Mouse (Mus musculus) right cerebral cortex, postnatal 4 days (tissue): Measurements from ENCODE around the gene Pafah2.

ENCODE experiments used
- DNase-seq: peaks from one replicate; pipeline ENCODE4 v3.0.0-alpha.2; 2022

The Pafah2 gene

DNA sequence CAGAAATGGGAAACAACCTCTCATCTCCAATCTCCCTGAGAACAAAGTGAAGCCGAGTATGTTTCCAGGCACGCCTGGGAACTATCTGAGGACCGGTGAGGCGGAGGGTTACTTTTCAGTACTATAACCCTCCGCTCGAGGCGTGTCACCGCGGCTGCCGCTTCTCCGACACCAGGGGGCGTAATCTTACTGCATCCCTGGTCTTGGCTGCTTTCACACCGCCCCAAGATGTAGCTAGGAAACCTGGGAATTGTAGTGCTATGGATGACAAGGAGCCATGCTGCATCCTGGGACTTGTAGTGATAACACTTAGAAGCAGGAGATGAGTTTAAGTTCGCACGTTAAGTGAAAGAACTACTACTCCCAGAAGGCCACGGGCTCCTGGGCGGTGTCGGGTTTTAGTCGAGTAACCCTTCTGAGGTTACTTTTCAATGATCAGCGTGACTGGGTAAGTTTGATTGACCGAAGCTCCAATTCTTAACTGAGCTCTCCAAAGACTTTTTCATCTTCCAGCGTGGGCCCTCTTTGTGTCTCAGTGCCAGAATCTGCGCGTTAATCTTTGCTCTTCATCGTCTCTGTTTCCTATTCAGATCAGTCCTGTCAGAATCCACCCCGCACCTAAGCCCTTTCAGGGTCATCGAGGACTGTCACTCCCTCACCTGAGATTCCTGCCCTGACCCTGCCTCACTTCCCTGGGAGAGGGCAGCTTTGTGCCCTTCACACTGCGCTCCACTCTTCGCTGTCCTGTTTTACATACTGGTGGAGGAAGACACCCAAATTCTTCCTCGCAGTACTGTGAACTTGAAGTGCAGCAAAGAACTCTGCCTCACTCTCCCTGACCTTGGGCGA lies at the start of gene Pafah2:
Pafah2 (plus strand) TSS at position 344 of the 849 bp plus-strand sequence.
- DNase-seq, result peak; percentile 91

DNA sequence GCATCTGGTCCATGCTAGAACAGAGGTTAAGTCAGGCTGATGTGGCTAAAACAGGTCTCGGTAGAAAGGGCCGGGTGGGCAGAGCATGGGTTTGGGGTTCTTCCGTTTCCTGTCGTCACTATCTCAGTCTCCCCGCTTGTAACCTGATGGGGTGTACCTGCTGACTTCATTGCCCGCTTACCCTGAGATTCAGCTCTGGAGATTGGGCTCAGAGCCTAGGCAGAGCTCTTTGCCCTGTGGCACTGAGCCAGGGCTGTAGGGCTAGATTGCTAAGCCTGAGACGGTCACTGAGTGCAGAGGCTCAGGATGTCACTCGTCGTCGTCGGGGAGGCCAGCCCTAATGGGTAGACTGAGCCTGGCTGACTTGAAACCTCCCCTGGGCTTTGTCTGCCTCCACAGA lies 48.0 kb upstream of the Pafah2 start:
- DNase-seq, result no peak

DNA sequence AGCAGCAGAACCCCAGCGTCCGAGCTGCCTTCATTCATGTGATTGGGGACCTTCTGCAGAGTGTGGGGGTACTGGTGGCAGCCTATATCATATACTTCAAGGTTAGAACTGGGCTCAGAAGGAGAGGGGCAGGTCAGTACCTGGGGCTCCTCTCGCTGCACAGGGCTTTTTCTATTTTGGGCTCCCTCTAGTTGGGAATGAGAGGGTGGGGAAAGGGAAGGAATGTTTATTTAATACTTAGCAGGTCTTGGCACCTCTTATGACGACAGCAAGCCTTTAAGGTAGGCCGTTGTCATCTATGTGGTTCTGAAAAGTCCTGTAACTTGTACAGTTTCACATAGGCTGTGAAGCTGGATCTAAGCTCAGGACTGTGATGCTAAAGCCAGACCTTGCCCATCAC lies 47.6 kb upstream of the Pafah2 start:
- no peak for DNase-seq

DNA sequence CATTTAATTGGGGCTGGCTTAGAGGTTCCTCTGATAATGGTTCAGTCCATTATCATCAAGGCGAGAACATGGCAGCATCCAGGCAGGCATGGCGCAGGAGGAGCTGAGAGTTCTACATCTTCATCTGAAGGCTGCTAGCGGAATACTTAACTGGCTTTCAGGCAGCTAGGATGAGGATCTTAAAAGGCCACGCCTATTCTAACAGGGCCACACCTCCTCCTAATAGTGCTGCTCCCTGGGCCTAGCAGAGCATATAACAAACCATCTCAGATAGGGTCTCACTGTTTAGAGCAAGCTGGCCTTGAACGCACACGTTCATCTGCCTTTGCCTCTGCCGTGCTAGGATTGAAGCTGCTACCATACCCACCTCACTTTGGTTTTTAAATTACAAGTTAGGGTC lies 46.3 kb upstream of the Pafah2 start:
- no peak for DNase-seq

DNA sequence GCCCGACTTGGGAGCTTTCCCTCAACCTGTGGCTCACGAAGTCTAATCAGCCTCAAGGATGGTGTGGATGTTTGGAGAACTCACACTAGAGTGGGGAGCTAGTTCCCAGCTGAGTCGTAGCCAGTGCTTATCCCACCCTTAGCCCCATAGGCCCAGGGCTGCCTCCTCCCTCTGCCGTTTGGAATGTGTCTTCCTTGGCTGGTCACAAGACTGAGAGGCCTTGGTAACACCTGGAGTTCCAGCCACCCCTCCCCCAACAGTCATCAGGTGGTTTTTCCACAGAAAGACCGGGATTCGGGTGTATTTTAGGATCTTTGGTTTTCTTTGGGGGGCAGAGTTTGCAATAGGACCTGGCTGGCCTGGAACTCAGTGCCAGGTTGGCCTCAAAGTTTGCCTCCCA lies 45.5 kb upstream of the Pafah2 start:
- DNase-seq, result no peak

DNA sequence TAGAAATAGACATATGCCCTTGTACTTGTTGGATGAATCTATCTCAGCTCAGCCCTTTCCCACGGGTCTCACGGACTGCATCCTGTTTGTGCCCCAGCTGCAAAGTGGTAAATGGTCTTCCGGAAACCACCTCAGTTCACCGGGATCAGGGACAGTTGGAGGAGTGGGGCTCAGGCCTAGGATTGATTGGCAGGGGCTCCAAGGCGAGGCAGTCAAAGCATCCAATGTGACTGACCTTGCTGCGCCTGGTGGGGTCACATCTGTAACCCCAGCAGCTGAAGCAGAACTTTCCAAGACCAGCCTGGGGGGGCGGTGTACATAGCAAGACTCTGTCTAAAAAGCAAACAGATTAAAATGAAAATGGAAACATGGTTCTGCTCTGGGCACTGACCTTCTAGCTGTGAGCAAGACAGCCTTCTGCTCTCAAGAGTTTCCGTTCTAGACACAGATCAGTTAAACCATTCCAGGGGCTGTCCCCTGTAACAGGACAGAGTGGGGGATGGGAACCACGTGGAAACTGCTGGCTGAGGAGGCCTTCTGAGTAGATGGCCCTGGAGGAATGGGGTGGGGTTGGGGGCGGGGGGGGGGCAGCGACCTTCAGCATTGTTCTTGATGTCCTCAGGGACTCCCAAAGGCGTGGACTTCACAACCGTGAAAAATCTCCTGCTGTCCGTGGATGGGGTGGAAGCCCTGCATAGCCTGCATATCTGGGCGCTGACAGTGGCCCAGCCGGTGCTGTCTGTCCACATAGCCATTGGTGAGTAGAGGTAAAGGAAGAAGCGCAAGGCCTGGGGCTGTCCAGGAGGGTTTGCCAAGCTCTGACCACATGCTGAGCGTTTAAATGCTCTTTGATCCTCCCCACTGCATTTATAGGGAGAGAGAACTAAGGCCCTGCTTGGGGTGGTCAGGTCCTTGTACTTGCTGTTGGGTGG lies 44.5 kb upstream of the Pafah2 start:
- no peak for DNase-seq

DNA sequence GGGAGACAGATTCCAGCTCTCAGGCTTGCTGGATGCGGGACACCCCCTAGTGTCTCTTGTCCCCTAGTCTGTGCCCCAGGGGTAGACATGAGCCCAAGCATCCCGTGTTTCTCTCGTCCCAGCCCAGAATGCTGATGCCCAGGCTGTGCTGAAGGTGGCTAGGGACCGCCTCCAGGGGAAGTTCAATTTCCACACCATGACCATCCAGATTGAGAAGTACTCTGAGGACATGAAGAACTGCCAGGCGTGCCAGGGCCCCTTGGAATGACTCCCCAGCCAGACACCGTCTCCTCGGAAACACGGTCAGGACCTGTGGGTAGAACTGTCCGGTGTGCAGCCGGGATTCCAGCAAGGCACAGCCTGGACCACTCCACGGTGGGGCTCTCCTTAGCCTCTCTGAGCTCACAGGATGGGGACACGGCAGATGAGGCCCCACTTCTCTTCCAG lies 43.8 kb upstream of the Pafah2 start:
- DNase-seq, result no peak

DNA sequence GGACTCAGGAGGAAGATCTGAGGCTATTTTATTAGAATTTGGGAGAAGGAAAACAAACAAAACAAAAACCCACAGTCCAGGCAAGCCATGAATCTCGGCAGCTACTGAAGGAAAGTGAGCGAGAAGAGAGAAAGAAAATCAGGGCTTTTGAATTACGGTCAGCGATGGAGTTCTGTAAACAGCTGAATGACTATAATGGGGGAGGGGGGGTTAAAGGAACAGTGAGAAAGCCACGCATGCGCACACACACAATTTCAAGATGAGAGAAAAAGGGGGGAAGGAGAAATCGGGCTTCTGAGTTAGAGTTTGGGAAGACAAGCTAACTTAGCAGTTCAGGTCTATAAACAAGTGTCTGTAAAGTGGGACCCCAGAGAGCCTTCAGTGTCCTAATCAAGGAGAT lies 43.2 kb upstream of the Pafah2 start:
- no peak for DNase-seq

DNA sequence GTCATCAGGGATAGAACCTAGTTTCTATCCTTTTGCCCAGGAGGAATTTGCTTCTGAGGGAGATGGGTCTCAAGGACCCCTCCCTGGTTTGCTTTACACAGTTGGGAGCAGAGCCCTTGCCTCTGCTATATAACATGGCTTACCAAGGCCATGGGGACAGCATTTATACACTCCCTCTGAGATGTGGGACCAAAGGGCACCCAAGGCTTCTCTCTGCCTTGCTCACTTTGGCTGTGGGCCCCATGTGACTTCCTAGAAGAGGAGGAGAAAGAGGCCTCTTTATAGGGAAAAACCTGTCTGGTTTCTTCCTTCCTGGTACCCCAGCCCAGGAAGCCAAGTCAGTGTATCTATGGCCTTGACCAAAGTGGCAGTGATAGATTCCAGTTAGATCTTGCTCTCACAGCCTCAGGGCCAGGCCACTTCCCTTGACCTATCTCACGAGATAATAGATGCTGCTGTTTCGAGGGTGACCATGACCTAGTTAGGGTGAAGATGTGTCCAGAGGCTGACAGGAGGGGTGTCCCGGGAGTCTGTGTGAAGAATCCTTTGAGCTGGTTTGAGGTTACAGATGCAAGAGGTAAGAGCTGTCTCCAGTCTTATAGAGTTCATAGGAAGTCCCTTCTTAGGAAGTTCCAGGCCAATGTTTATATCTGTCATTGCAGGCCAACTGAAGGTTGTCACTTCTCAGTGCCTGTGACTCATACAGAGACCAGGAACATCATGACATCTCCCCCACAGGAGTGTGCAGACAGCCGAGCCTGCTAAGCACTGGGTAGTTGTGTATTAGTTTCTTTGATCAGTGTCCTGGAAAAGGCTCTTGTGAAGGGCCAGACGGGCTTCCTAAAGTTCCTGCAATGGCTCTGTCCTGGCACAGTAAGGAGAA lies 42.4 kb upstream of the Pafah2 start:
- no peak for DNase-seq

DNA sequence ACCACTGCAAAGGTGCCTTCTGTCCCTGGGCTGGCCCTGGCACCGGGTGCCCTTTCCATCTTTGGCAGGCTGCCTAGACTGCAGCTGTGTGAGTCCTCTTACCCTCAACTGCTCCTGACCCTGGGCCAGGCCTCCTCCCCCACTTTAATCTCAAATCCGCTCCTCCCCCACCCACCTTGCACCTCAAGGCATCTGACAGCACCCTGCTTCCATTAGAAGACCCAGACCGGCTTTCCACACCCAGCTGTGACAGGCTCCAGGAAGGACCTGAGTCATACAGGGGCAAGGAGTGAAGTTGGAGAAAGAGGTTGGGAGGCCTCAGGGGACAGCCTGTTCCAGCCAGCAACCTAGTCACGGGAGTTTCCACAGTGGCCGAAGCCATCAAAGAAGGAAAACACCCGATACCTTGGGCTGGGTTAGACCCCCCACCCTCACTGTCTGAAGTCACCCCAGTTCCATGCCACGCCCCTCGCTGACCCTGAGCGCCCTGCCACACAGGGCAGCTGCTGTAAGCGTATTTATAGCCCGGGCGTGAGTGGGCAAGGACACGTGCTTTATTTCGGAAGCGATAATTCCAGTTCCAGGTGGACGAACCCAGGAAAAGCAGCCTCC lies 40.2 kb upstream of the Pafah2 start:
- DNase-seq, result no peak

DNA sequence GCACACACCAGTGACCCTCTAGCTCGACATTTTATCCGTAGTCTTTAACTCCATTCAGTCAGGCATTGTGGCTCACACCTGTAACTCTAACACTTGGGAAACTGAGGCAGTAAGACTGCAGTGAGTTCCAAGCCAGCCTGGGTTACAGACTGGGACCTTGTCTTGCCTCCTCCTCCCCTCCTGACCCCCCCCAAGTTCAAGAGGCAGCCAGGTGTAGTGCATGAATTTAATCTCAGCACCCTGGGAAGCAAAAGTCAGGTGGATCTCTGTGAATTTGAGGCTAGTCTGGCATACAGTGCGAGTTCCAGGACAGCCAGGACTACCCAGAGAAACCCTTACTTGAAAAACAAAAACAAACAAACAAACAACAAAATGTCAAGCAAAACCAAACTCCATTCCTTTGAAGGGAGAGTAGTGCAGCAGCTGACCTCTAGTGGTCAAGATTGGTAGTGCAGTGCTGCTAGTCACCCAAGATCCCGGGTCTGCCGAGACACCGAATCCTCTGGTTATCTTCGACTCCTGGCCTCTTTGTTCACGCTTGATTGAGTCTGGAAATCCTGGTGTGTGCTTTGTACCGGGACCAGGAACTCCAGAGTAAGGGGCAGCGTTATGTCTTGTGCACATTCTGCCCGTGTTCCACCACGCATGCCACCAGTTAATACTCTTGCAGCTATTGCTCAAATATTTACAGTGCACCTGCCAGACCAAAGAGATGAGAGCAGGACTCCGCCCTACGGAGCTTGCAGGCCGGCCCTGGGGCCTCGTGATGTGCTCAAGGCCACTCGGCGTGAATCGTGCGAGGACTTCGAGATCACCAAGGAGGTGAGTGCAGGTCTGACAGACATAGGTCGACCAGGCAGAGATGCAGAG lies 39.3 kb upstream of the Pafah2 start:
- peak; percentile 89 for DNase-seq

DNA sequence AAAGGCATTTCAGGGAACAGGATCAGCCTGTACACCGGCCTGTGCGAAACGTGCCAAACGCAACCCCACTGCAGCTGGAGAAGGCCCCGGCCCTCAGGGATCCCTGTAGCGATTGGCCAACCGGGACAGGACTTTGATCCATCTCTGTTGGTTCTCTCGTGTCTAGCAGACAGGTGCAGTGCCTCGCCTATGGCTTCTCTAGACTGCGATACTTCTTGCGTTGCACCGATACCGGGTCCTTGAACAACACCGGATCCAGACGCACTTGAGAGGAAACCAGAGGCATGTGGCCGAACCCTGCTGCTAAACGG lies 38.7 kb upstream of the Pafah2 start:
- DNase-seq, result no peak

DNA sequence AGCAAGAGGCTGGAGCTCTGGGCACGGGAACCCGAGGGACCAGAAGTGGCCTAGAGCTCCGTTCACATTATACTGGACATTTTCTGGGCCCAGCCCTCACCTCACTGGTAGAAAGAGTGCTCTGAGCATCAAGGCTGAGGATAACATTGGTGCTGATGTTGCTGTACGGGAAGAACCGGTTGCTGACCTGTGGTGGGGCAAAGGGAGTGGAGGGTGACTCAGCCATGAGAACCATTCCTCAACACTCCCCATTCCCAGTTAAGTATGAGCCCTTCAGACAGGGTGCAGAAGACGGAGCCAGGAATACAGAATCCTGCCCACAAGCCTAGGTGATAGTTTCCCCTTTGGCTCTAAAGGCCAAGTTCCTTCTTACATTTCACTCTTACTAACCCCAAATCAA lies 36.5 kb upstream of the Pafah2 start:
- no peak for DNase-seq

DNA sequence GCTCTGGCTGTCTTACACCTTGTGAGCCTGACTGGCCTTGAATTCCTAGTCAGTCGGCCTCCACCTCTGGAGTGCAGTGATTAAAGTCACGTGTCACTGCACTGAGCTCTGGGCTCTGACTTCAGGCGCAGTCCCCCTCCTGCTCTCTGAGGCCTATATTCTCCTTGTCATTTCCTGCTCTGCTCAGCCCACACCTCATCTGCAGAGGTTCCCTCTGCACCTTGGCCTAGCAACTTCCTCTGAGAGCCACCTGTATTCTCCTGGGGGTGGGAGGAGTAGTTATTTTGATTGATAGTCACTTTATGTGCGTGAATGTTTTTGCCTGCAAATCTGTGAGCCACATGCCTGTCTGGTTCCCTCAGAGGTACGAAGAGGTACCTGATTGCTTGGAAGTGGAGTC lies 34.9 kb upstream of the Pafah2 start:
- DNase-seq, result no peak

DNA sequence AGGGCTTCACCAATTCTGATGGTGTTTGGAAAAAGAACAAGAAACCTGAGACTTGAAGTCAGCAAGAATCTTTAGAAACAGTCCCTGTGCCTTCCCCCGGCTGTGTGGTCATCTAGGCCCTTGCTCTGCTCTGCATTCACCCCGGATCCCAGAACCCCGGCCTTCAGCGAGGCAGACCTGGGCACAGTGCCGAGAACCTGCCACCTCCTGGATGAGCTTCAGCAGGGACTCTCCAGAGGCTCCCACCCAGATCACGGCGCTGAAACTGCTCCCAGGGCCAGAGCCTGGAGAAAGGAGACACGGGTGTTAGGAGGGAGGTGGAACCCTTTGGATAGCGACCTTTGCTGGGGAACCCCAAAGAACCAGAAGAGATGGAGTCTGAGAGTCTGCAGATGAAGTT lies 34.0 kb upstream of the Pafah2 start:
- no peak for DNase-seq

DNA sequence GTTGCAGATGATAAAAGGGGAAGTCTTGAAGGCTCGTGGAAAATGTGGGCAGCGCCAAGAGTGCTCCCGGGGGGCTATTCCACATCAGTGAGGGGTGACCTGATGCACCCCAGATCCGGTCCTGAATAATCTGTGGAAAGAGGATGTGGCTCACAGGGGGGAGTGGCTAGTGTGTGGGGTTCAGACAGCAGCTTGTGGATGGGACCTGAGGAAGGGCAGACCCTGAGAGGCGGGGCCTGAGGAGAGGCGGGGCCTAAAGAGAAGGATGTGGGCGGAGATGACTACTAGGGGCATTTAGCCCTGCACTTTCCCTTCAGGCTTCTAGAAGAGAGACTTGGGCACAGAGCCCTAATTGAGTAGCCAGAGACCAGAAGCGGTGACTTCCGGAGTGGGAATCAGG lies 33.5 kb upstream of the Pafah2 start:
- DNase-seq, result no peak

DNA sequence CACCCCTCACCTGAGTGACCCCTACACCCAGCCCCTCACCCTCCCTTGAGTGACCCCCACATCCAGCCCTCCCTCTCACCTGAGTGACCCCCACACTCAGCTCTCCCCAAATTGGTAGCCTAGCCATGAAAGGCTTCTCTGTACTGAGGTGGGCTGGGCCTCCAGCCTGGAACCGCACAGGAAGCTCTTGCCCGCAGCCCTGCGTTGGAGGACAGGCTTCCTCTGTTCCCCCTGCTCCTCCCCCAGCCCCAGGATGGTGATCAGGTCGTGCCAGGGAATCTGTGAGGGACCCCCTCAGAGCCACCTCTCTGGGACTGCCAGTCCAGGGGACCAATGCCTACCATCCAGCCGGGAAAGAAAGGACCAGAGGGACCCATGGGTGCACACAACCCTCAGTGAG lies 30.8 kb upstream of the Pafah2 start:
- DNase-seq, result no peak

DNA sequence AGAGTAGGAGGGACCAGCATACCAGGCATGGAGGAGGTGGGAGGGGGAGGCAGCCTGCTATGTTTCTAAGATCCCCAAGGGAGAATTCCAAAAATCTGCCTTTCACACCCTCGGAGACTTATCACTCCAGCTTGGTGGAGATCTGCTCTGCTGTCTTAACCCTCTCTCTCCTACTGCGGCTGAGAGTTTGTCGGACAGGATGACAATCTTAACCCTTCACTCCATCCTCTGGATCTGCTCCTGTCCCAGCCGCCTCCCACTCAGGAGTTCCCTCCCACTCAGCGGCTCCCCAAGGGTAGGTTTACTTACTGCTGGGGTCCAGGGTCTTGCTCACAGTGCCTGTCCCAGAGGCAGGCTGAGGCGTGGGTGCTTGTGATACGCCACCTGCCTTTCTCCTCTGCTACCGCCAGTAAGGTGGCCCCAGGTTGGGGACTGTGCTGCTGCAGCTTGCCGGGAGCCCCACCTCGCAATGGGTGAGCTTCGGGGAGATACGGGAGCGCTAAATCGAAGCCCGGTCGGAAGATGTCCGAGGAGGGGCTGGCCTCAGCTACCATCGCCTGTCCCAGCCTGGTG lies 25.4 kb upstream of the Pafah2 start:
- DNase-seq, result no peak

DNA sequence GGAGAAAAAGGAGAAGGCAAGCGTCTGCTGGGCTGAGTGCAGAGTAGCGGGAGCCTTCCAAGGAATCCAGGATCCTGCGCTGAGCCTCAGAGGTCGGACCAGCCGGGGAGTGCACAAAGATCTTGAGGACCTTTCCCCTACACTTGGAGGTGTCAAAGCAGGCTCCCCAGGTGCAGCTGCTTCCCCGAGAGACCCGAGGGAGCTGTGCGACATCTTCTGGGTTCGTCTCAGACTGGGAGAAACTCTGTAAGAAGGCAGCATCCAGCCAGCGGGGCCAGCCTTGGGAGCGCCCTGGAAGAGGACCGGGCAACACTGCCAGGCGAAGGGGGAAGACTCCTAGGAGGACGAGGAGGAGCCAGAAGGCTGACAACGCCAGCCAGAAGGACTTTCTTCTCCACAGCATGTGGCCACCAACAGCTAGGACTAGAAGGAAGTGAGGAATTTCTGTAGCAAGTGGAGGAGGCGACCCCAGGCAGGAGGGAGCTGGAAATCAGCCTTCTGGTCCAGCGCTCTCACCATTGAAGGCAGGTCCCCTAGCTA lies 24.7 kb upstream of the Pafah2 start:
- no peak for DNase-seq

DNA sequence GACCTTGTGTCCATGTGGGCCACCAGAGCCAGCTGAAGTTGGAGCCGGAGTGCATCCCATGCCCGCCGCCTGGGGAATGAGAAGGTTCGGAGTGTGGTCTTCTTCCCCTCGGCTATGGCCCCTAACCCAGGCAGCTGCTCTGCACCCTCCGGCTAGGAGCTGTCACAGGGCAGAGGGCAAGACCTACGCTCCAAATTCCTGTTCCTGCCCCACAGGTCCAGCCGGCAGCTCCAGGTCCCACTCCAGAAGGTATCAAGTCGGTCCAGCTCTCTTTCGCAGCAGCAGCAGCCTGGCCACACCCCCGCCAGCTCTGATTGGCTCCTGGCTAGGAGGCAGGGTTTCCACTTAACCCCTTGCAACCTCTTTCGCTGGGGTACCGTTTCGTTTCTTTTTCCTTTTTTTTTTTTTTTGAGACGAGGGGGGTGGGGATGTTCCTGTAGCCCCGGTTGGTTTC lies 23.8 kb upstream of the Pafah2 start:
- DNase-seq, result peak; percentile 78

DNA sequence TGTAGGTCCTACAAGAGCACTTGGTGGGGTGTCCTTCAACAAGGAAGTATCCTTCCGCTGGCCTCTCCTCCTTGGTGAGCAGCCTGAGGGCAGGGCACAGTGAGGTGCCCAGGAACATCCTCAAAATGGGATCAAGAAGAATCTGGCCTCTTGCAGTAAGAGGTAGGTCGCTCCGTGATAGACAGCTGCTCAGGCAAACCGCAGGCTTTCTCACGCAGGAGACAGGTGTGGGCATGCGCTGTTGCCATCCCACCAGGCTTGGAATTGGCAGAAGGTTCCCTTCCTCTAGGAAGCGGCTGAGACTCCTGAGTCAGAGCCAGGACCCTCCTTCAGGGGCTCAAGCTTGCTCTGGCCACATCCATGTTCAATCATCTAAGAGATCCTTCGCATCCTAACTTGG lies 22.8 kb upstream of the Pafah2 start:
- no peak for DNase-seq
